Mouse (Mus musculus) neural tube, embryonic 12.5 days (tissue): ENCODE measurements at regions not wholly inside any gene's neighbourhood (a gene's known extent, or its start where the extent isn't known, plus 50 kb on each side); places are given as distances from the start of the nearest gene placed in this dataset.

Source experiments
- ATAC-seq: fragments of 200-750 bp; cut with Nextera tagmentation; 2 replicates; pipeline ENCODE4 v1.8.0; 2017; ENCODE audit warnings: low read depth, mild to moderate bottlenecking, moderate TSS enrichment, moderate library complexity; ENCODE audit not compliant: low FRiP score
- H3K27ac ChIP-seq: fragments of 300-500 bp; sonication (generic); 2 replicates; pipeline ENCODE4 v1.5.1; 2016
- H3K27me3 ChIP-seq: fragments of 300-500 bp; sonication (generic); replicated peaks from 2 replicates; pipeline ENCODE4 v1.6.1; 2016; ENCODE audit warnings: mild to moderate bottlenecking
- H3K36me3 ChIP-seq: fragments of 300-500 bp; sonication (generic); 2 replicates; pipeline ENCODE4 v1.6.1; 2016; ENCODE audit warnings: mild to moderate bottlenecking
- H3K4me1 ChIP-seq: fragments of 300-500 bp; sonication (generic); 2 replicates; pipeline ENCODE4 v1.6.1; 2016
- H3K4me2 ChIP-seq: fragments of 300-500 bp; sonication (generic); replicated peaks from 2 replicates; pipeline ENCODE4 v1.6.1; 2016; ENCODE audit warnings: mild to moderate bottlenecking
- H3K4me3 ChIP-seq: fragments of 300-500 bp; sonication (generic); 2 replicates; pipeline ENCODE4 v1.5.1; 2016
- H3K9ac ChIP-seq: fragments of 300-500 bp; sonication (generic); 2 replicates; pipeline ENCODE4 v1.6.1; 2016; ENCODE audit warnings: mild to moderate bottlenecking
- H3K9me3 ChIP-seq: fragments of 300-500 bp; sonication (generic); 2 replicates; pipeline ENCODE4 v1.6.1; 2016; ENCODE audit warnings: mild to moderate bottlenecking
- WGBS: fragments of 180-500 bp; shearing (Covaris S2); methylation state at CpG from one replicate; pipeline ENCODE4 v1.1.7; 2016; 5-methylcytosine and 5-hydroxymethylcytosine counted together

DNA sequence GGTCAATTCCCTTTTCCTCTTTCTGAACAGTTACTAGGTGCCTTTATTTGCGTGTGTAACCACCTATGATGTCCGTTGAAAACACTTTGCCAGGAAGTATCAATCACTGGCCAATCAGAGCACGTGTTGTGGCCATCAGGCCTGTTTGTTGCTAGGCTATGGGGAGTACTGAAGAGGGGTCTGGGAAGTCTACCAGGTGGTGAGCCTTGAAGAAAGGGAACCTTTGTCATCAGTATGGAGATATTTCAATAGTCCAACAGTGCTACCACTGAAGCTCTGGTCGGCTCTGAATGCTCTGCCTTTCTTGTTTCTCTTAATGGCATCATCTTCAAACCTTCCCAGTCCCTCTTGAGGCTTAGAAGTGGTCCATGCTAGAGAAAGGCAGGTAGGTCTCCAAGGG, 124.6 kb upstream of the Bcor start:
- no peak for ATAC-seq
- Histone ChIP-seq H3K27ac (no peak overlapping the region), H3K4me1 (no peaks in the 10 kb centered on the region), H3K4me2 (no peak overlapping the region), H3K27me3 (peaks cover 4% of the 10 kb centered on the region; the same call in 1 of the 2 replicates), H3K36me3 (no peaks in the 10 kb centered on the region), H3K9me3 (no peaks in the 10 kb centered on the region), H3K4me3 (no peak overlapping the region), H3K9ac (no peak overlapping the region)
- 61% methylated on average over 4 of the region's 4 CpGs for WGBS

DNA sequence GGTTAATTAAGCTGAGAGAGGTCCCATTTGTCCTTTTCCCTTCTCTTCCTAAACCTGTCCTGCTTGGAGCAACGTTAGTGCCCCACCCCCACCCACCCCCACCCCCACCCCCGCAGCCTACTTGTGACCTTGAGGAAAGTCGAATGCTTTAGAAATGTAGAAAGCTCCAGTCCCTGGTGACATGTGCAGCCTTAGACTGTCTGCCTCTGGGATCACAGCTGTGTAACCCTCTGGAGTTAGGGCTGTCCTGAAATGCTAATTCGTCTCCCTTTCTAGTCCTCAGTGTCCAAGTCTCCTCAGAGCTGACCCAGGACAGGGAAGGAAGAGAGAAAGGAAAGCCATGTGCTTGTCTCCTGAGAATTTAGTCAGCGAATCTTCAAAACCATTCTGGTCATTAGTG, 125.0 kb upstream of the Bcor start:
- H3K36me3 ChIP-seq, result no peaks in the 10 kb centered on the region
- H3K27ac ChIP-seq, result no peak overlapping the region
- H3K9ac ChIP-seq, result no peak overlapping the region
- peaks cover 4% of the 10 kb centered on the region; the same call in 1 of the 2 replicates for H3K27me3 ChIP-seq
- H3K9me3 ChIP-seq, result no peaks in the 10 kb centered on the region
- ATAC-seq, result no peak
- no peak overlapping the region for H3K4me3 ChIP-seq
- no peak overlapping the region for H3K4me2 ChIP-seq
- H3K4me1 ChIP-seq, result no peaks in the 10 kb centered on the region
- whole genome bisulfite sequencing, result 41% methylated on average over 5 of the region's 5 CpGs

- no peak overlapping the region for H3K27ac ChIP-seq
- H3K4me3 ChIP-seq, result no peak overlapping the region
- WGBS, result 19% methylated on average over 24 of the region's 24 CpGs
- ATAC-seq, result no peak; the same call in 1 of the 2 replicates
- no peaks in the 10 kb centered on the region for H3K36me3 ChIP-seq
- H3K9me3 ChIP-seq, result no peaks in the 10 kb centered on the region
- no peaks in the 10 kb centered on the region for H3K4me1 ChIP-seq
- no peak overlapping the region for H3K9ac ChIP-seq
- no peak overlapping the region for H3K4me2 ChIP-seq
- peaks cover 4% of the 10 kb centered on the region; the same call in 1 of the 2 replicates for H3K27me3 ChIP-seq
Measured at GRCm38 (mm10) chrX:12285976-12286909, 126.1 kb upstream of the Bcor start.

GRCm38 (mm10) chrX:12286910-12287522, 126.9 kb upstream of the Bcor start:
- Histone ChIP-seq H3K27ac (no peak overlapping the region), H3K4me2 (no peak overlapping the region), H3K9ac (no peak overlapping the region), H3K4me1 (no peaks in the 10 kb centered on the region), H3K27me3 (peaks cover 4% of the 10 kb centered on the region; the same call in 1 of the 2 replicates), H3K4me3 (no peak overlapping the region), H3K9me3 (no peaks in the 10 kb centered on the region), H3K36me3 (no peaks in the 10 kb centered on the region)
- ATAC-seq, result no peak
- WGBS, result 15% methylated on average over 18 of the region's 18 CpGs

DNA sequence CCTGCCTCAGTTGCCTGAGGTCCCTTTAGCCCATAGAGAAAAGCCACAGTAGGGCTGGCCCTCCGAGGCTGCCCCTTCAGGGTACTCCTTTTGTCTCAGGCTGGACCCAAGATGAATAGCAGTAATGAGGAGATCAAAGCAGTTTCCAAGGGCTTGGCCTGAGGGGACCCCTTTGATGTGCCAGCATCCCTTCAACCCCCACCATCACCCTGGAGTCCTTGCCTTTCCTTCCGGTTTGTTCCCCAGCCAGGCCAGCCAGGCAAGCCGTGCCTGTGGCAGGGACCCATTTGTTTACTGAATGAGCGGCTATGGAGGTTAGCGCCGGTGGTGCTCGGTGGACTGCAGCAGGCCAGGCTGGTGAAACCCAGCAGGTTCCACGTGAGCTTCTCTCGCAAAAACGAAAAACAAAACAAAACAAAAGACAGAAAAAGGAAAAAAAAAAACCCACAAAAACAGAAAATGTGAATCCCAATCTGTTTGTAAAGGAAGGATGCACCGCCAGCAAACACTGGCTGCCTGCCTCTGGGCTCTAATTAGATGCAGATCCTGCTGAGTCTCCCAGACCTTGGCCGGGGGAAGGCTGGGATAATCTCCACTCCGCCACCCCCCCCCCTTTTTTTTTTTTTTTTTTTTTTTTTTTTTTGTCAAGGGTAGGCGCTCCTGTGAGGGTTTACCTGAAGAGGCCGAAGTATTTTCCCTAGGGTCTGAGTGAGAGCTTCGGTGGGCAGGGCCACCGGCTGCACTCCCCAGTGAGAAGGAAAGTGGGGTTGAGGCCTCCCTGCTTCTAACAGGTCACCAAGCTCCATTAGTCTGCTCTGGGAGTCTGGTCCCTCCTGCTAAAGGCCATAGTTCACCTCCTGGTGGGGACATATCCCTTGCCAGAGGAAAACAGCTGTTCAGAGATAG, 127.8 kb upstream of the Bcor start:
- Histone ChIP-seq H3K9ac (no peak overlapping the region), H3K36me3 (no peaks in the 10 kb centered on the region), H3K27me3 (peaks cover 4% of the 10 kb centered on the region; the same call in 1 of the 2 replicates), H3K4me1 (no peaks in the 10 kb centered on the region), H3K4me3 (no peak overlapping the region), H3K9me3 (no peaks in the 10 kb centered on the region), H3K27ac (no peak overlapping the region), H3K4me2 (0 out of 2 replicates have a peak overlapping the region, but pooled peaks have one; percentile 16)
- WGBS, result 14% methylated on average over 16 of the region's 17 CpGs
- ATAC-seq, result no peak; the same call in 1 of the 2 replicates

- Histone ChIP-seq H3K4me1 (no peaks in the 10 kb centered on the region), H3K4me2 (no peak overlapping the region), H3K4me3 (no peak overlapping the region), H3K9ac (no peak overlapping the region), H3K27me3 (peaks cover 4% of the 10 kb centered on the region; the same call in 1 of the 2 replicates), H3K9me3 (no peaks in the 10 kb centered on the region), H3K36me3 (no peaks in the 10 kb centered on the region), H3K27ac (no peak overlapping the region)
- WGBS, result 35% methylated on average over 5 of the region's 5 CpGs
- ATAC-seq, result no peak
Measured at GRCm38 (mm10) chrX:12288562-12289117, 128.5 kb upstream of the Bcor start.

GRCm38 (mm10) chrX:12293146-12293545, 133.0 kb upstream of the Bcor start:
- H3K4me1 ChIP-seq, result no peaks in the 10 kb centered on the region
- WGBS, result 10% methylated on average over 2 of the region's 2 CpGs
- no peak overlapping the region for H3K4me2 ChIP-seq
- 0 out of 2 replicates have a peak, but pooled peaks cover 7% of the 10 kb centered on the region for H3K27me3 ChIP-seq
- no peaks in the 10 kb centered on the region for H3K36me3 ChIP-seq
- no peaks in the 10 kb centered on the region for H3K9me3 ChIP-seq
- H3K27ac ChIP-seq, result no peak overlapping the region
- no peak overlapping the region for H3K9ac ChIP-seq
- H3K4me3 ChIP-seq, result no peak overlapping the region
- ATAC-seq, result no peak

GRCm38 (mm10) chrX:12294452-12294851, 134.3 kb upstream of the Bcor start:
- Histone ChIP-seq H3K36me3 (no peaks in the 10 kb centered on the region), H3K4me2 (no peak overlapping the region), H3K4me1 (no peaks in the 10 kb centered on the region), H3K9me3 (no peaks in the 10 kb centered on the region), H3K9ac (no peak overlapping the region), H3K27me3 (0 out of 2 replicates have a peak, but pooled peaks cover 3% of the 10 kb centered on the region), H3K27ac (no peak overlapping the region), H3K4me3 (no peak overlapping the region)
- no peak for ATAC-seq
- WGBS, result 74% methylated on average over 8 of the region's 9 CpGs

DNA sequence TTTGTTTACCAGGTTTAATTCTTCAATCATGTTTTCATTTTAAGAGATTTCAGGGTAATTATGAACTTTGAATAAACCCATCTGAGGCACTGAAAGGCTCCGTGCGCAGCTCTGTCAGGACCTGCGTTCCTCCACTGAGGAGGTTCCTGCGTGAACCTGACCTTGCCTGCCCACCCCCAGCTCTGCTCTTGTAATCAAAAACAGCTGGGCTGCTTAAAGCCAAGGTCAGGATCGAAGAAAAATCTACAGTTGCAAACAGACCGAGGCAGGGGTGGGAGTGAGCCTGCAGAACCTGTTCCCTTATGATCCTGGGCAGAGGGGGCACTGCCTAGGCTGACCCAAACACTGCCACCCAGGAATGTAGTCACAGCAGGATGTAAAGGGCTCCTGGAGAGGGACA, 134.8 kb upstream of the Bcor start:
- no peak overlapping the region for H3K4me2 ChIP-seq
- H3K27me3 ChIP-seq, result 0 out of 2 replicates have a peak, but pooled peaks cover 3% of the 10 kb centered on the region
- H3K4me1 ChIP-seq, result no peaks in the 10 kb centered on the region
- no peak overlapping the region for H3K27ac ChIP-seq
- no peaks in the 10 kb centered on the region for H3K36me3 ChIP-seq
- no peak for ATAC-seq
- no peaks in the 10 kb centered on the region for H3K9me3 ChIP-seq
- no peak overlapping the region for H3K9ac ChIP-seq
- WGBS, result 50% methylated on average over 6 of the region's 6 CpGs
- H3K4me3 ChIP-seq, result no peak overlapping the region

DNA sequence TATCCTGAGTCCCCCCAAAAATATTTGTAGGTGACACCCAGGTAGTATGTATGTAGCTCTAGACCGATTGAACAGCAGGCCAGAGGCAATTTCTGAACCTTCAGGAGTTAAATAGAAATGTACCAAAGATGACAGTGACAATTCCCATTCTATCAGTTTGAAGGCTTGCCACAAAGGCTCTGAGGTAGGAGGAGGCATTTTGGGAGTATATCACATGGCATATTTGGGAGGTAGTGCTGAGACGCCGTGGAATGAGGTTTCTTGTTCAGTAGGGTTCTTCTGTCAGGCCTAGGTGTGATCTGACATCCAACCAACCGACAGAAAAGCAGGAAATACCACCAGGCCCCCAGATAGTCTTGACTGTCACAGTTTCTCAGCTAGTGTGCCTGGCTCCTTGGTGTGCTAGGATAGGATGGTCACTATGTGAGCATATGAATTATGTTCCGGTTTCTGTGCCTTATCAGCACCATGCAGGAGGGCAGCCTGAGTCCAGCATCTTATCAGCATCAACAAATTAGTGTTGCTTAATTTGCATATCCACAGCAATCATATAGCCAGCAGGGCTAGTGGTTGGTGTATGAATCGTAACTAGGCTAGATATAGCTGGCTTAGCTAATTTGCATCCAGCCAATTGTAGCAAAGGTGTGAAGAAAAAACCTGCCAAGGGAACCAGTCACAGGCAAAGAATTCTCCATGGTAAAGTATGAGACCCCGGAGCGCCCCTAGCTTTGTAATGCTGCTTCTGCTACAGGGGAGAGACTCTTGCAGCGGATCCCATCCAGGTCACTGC, 136.3 kb upstream of the Bcor start:
- Histone ChIP-seq H3K27ac (no peak overlapping the region), H3K4me3 (no peak overlapping the region), H3K9ac (no peak overlapping the region), H3K4me1 (no peaks in the 10 kb centered on the region), H3K27me3 (0 out of 2 replicates have a peak, but pooled peaks cover 3% of the 10 kb centered on the region), H3K36me3 (no peaks in the 10 kb centered on the region), H3K4me2 (no peak overlapping the region), H3K9me3 (no peaks in the 10 kb centered on the region)
- no peak for ATAC-seq
- 77% methylated on average over 9 of the region's 9 CpGs for WGBS

- 0 out of 2 replicates have a peak, but pooled peaks cover 3% of the 10 kb centered on the region for H3K27me3 ChIP-seq
- no peak overlapping the region for H3K27ac ChIP-seq
- no peak overlapping the region for H3K9ac ChIP-seq
- H3K4me1 ChIP-seq, result no peaks in the 10 kb centered on the region
- H3K36me3 ChIP-seq, result no peaks in the 10 kb centered on the region
- H3K9me3 ChIP-seq, result no peaks in the 10 kb centered on the region
- no peak overlapping the region for H3K4me2 ChIP-seq
- 87% methylated on average over 5 of the region's 5 CpGs for WGBS
- no peak overlapping the region for H3K4me3 ChIP-seq
- ATAC-seq, result no peak
Measured at GRCm38 (mm10) chrX:12298609-12299008, 138.5 kb upstream of the Bcor start.
